Mouse (Mus musculus) macrophage (primary cell): ENCODE data around the gene Epc2. TPM values are rescaled to one million over a fixed set of nuclear protein-coding genes. Genes with fewer than 3 reads are reported as not detected.

Source experiments
- H3K27ac ChIP-seq: fragments of 350-480 bp; formaldehyde crosslinking; 2 replicates; pipeline ENCODE4 v1.9.0; 2021
- H3K36me3 ChIP-seq: fragments of 350-480 bp; formaldehyde crosslinking; 2 replicates; pipeline ENCODE4 v1.9.0; 2021; ENCODE audit errors: inconsistent target
- H3K4me3 ChIP-seq: fragments of 350-480 bp; formaldehyde crosslinking; 2 replicates; pipeline ENCODE4 v1.9.0; 2021; ENCODE audit errors: inconsistent target
- H3K79me2 ChIP-seq: fragments of 350-480 bp; formaldehyde crosslinking; 2 replicates; pipeline ENCODE4 v1.9.0; 2021; ENCODE audit errors: inconsistent target
- WGBS: methylation state at CpG from one replicate; pipeline ENCODE4 v1.1.7; 2026; ENCODE audit warnings: inconsistent platforms; ENCODE audit not compliant: missing documents; 5-methylcytosine and 5-hydroxymethylcytosine counted together
- polyA plus RNA-seq: library from polyadenylated mRNA; stranded (reverse); fragments of 250-400 nt; gene quantifications from 3 replicates; pipeline ENCODE4 v1.2.4, GENCODE M21; 2018; ENCODE audit warnings: inconsistent platforms
- total RNA-seq, 78 experiments: library from RNA; depleted of rRNA; stranded (reverse); fragments of 250-400 nt; gene quantifications; 1 replicate in 9 of 78; 2 replicates in 24 of 78; 3 replicates in 43 of 78; 4 replicates in 2 of 78; pipeline ENCODE4 v1.2.4; 2018; ENCODE audit warnings: inconsistent platforms in 56 of 78

Epc2 gene
- 10 to 100 TPM; 19.9 to 39.7 (median 30.0) TPM for total RNA-seq (2018; cell fraction: chromatin; rRNA removed)
- 10 to 100 TPM; 19.5 to 26.8 (median 22.3) TPM for total RNA-seq (2018; cell fraction: cytosol; rRNA removed)
- total RNA-seq (2018; cell fraction: nucleus; rRNA removed) = 10 to 100 TPM; 19.9 to 44.7 (median 30.5) TPM
- polyA plus RNA-seq = 13.1 to 20.5 TPM (median 13.8 TPM) in 3 replicates

DNA sequence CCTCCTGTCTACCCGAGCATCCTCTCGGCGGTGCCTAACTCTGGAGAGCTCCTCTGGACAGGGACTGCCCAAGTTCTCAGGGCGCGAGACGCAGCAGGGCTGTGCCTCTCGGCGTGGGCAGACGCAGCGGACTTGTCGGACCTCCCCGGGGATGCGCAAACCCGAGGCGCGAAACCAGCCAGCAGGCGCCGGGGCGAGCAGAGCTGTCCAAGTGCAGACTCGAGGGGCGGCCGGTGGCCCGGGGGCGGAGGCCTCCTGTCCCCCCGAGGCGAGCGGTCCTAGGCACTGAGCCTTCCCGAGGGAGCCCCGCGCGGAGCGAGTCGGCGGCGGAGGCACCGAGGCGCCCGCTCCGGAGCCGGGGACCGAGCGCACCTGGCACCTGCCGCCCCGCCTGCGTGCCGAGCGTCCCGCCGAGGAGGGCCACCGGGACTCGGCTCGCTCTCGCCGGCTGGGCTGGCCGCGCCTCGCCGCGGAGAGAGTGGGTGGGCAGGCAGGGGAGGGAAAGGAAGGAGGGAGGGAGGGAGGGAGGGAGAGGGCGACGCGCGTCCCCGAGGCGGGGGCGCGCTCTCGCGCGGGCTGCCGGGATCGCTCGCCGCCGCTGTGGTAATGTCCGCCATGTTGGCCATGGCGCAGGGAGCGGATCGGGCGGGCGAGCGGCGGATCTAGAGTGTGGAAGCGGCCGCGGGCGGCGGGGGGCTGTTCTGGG, at the start of gene Epc2:
Gene Epc2, plus strand, starts transcription at position 556 of the 706 bp plus-strand sequence.
- Histone ChIP-seq H3K4me3 (peak within 1 kb of the TSS; percentile 68), H3K27ac (peak within 1 kb of the TSS; percentile 74), H3K79me2 (peaks cover 40% of the 10 kb centered on the region), H3K36me3 (no peaks in the 10 kb centered on the region)
- WGBS = under 1% methylated on average over 68 of the region's 88 CpGs

- Histone ChIP-seq H3K79me2 (no peaks in the 10 kb centered on the region), H3K4me3 (no peak overlapping the region), H3K36me3 (no peaks in the 10 kb centered on the region), H3K27ac (no peak overlapping the region)
- WGBS = 67% methylated on average over 2 of the region's 2 CpGs
Observed at GRCm38 (mm10) chr2:49405954-49406353, 45.3 kb upstream of the Epc2 start.

- WGBS = 8% methylated on average over 5 of the region's 5 CpGs
- H3K27ac ChIP-seq = peak overlapping the region; percentile 40
Observed at GRCm38 (mm10) chr2:49411685-49412084, 39.6 kb upstream of the Epc2 start.

GRCm38 (mm10) chr2:49412576-49412975, 38.7 kb upstream of the Epc2 start:
- no peaks in the 10 kb centered on the region for H3K36me3 ChIP-seq
- no peak overlapping the region for H3K4me3 ChIP-seq
- WGBS = 90% methylated on average over 6 of the region's 6 CpGs
- no peaks in the 10 kb centered on the region for H3K79me2 ChIP-seq
- no peak overlapping the region for H3K27ac ChIP-seq

More at GRCm38 (mm10) chr2:49411685-49412084, 39.6 kb upstream of the Epc2 start:
- H3K36me3 ChIP-seq = no peaks in the 10 kb centered on the region
- no peak overlapping the region for H3K4me3 ChIP-seq
- H3K79me2 ChIP-seq = no peaks in the 10 kb centered on the region

DNA sequence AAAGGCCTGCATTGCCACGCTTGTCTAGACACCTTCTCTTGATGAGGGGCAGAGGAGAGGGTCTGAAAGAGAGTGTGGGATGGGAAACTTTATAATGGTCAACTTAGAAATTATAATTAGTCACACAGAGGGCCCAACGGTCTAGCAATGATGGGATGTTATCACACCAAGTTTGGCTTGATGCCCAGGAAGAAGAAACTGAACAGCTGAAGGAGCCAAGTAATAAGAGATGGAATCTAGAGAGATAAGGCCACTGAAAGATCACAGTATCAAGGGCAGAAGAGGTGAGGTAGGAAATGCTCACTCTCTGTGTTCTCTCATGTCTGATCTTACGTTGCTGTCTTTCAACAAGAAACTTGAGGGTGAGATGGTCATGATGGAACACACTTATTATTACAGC, 35.4 kb upstream of the Epc2 start:
- Histone ChIP-seq H3K79me2 (no peaks in the 10 kb centered on the region), H3K27ac (no peak overlapping the region), H3K4me3 (no peak overlapping the region), H3K36me3 (no peaks in the 10 kb centered on the region)
- WGBS = 65% methylated on average over 2 of the region's 3 CpGs

- no peaks in the 10 kb centered on the region for H3K79me2 ChIP-seq
- peak overlapping the region; percentile 75 for H3K27ac ChIP-seq
- no peak overlapping the region; the same call in 1 of the 2 replicates for H3K4me3 ChIP-seq
- H3K36me3 ChIP-seq = no peaks in the 10 kb centered on the region
- WGBS = 0% methylated on average over 10 of the region's 10 CpGs
Observed at GRCm38 (mm10) chr2:49417018-49417604, 34.2 kb upstream of the Epc2 start.

DNA sequence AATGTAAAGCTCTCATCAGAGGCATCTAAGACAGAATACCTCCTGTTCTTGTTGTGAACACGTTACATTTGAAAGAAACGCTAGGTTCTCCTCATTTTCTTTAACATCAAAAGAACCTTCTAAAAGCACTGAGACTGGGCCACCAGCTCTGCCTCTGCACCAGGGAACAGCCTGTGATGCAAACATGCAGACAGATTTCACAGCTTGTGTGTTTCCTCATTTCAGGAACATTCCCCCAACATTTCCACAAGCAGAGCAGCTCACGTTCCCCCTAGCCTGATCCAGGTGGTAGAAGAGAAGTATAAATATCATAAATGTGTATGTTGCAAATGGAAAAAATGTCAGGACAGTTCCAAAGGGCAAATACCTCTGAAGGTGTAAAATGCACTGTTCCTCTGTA, 30.9 kb upstream of the Epc2 start:
- 51% methylated on average over 3 of the region's 3 CpGs for WGBS
- Histone ChIP-seq H3K79me2 (no peaks in the 10 kb centered on the region), H3K27ac (no peak overlapping the region), H3K4me3 (no peak overlapping the region), H3K36me3 (no peaks in the 10 kb centered on the region)

DNA sequence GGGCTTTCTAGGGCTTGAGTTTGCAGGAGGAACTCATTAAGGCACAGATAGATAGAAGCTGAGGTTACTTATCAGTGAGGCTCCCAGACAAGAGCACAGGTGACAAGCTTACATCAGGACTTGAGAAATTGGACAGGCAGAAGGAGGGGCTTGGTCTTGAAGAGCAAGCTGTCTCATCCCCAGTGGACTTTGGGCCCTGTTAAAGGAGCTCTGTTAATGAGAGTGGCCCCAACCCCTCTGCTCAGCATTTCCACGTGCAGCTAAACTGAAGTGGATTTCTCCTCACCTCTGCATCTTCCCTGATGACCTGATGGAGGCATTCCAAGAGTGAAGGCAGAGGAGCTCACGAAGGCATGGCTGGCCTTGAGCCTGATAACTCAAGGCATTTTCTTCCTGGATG, 27.4 kb upstream of the Epc2 start:
- Histone ChIP-seq H3K36me3 (no peaks in the 10 kb centered on the region), H3K27ac (no peak overlapping the region), H3K79me2 (no peaks in the 10 kb centered on the region), H3K4me3 (no peak overlapping the region)
- WGBS = 96% methylated on average over 2 of the region's 2 CpGs

DNA sequence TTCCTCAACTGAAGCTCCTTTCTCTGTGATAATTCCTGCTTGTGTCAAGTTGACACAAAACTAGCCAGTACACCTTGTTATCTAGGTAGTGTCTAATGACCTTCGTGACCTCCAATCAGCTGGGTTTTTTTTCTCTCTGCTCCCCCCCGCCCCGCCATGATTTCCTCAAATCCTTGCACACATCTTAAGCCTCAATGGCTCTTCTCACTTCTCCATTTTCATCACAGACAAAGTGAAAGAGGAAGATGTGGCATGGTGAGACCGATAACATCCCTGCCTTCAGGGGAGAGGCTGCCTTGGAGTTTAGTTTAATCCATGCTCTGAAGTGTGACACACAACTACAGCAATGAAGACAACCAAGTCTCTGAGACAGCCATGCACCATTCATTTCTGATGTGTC, 26.5 kb upstream of the Epc2 start:
- H3K4me3 ChIP-seq = no peak overlapping the region
- WGBS = 0% methylated on average over 4 of the region's 4 CpGs
- H3K36me3 ChIP-seq = no peaks in the 10 kb centered on the region
- no peaks in the 10 kb centered on the region for H3K79me2 ChIP-seq
- H3K27ac ChIP-seq = peak overlapping the region; percentile 36

- H3K79me2 ChIP-seq = no peaks in the 10 kb centered on the region
- no peaks in the 10 kb centered on the region for H3K36me3 ChIP-seq
- no peak overlapping the region for H3K4me3 ChIP-seq
- H3K27ac ChIP-seq = no peak overlapping the region
- WGBS = 95% methylated on average over 10 of the region's 10 CpGs
Observed at GRCm38 (mm10) chr2:49426175-49426574, 25.1 kb upstream of the Epc2 start.

DNA sequence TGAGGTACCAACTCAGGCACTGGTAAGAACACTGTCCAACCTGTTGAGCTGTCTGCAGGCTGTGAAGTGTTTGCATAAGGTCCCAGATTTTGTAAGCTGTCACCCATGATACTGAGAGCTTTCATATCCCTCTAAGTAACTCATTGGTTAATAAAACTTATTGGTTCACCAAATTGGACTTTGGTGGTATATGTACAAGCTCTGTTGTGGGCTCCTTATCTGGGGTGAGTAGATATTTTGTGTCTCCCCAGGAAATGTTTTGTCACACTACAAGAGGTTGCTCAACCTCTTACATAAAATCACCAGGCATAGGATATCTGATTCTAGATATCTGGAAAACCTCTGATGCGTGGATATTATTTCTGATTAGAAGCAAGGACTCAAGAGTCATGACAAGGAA, 20.3 kb upstream of the Epc2 start:
- 88% methylated on average over 1 of the region's 1 CpGs for WGBS
- Histone ChIP-seq H3K4me3 (no peak overlapping the region), H3K27ac (no peak overlapping the region), H3K36me3 (no peaks in the 10 kb centered on the region), H3K79me2 (no peaks in the 10 kb centered on the region)

- WGBS = 95% methylated on average over 9 of the region's 9 CpGs
- Histone ChIP-seq H3K36me3 (no peaks in the 10 kb centered on the region), H3K27ac (no peak overlapping the region), H3K4me3 (no peak overlapping the region), H3K79me2 (no peaks in the 10 kb centered on the region)
Observed at GRCm38 (mm10) chr2:49433211-49433610, 18.1 kb upstream of the Epc2 start.

DNA sequence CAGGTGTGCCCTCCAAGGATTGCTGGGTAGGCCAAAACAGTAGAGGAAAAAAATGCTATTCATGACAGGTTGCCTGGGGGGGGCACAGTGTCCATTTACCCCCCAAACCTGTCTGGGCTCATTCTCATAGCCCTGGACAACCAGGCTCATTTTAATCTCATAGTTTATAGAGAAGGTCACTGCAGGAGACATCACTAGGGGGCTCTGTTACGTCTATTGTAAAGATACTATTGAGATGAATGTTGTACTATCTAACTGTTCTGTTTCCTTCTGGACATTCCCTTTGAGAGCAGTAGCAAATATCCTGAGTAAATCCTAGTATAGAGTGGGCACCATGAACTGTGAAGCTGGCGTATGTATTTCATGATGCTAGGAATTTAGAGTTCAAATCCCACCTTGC, 5.0 kb upstream of the Epc2 start:
- WGBS = 88% methylated on average over 2 of the region's 2 CpGs
- Histone ChIP-seq H3K79me2 (no peaks in the 10 kb centered on the region), H3K27ac (no peak overlapping the region), H3K36me3 (no peaks in the 10 kb centered on the region), H3K4me3 (no peak overlapping the region)

GRCm38 (mm10) chr2:49447586-49448475, 3.5 kb upstream of the Epc2 start:
- Histone ChIP-seq H3K79me2 (peaks cover 7% of the 10 kb centered on the region), H3K27ac (no peak overlapping the region), H3K4me3 (no peak overlapping the region), H3K36me3 (no peaks in the 10 kb centered on the region)
- WGBS = 86% methylated on average over 8 of the region's 8 CpGs
